Mouse (Mus musculus) liver, adult (tissue): ENCODE measurements around the gene Nfe2l1.

Experiments
- GATA4 ChIP-seq: IDR thresholded peaks from 2 replicates; pipeline ENCODE4 v1.6.1; 2014; ENCODE audit warnings: mild to moderate bottlenecking, low read length; ENCODE audit not compliant: insufficient replicate concordance

The Nfe2l1 gene

DNA sequence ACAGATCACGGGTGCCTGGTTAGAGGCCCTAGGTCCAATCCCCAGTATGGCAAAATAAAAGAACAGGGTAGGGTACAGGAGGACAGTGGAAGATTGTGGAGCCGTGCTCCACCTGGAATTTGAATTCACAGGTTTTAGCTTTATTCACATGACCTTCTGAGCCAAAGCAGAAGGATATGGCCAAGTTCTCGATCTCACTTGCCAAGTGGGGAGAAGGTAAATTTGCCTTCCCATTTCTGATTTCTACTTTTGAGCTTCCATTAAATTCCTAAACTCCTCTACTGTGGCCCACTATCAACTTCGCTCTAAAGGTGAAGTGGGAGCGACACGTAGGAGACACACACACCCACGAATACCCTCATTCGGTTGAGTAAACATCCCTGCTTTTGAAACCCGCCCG, 887 bp downstream of the Nfe2l1 start:
- no peak for TF ChIP-seq GATA4

- TF ChIP-seq GATA4, result no peak
Measured at GRCm38 (mm10) chr11:96827917-96828316, 1.9 kb downstream of the Nfe2l1 start.

GRCm38 (mm10) chr11:96827062-96827581, 2.6 kb downstream of the Nfe2l1 start:
- TF ChIP-seq GATA4, result no peak

DNA sequence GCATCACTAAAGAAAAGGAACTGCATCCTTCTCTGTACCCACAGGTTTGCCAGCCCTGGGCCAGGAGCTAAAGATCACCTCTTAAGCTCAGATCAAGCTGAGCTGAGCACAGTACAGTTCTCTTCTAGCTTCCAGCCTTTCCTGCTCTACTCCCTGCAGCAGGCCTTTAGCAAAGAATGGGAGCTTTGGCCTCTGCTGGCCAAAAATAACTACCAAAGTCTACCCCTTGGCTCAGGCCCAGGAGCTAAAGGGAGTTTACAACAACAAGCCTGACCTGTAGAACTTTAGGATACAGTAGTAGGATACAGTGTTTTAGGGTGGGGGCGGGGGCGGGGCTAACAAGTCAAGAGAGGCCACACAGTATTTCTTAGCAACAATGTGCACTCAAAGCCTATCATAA, 3.3 kb downstream of the Nfe2l1 start:
- no peak for TF ChIP-seq GATA4

DNA sequence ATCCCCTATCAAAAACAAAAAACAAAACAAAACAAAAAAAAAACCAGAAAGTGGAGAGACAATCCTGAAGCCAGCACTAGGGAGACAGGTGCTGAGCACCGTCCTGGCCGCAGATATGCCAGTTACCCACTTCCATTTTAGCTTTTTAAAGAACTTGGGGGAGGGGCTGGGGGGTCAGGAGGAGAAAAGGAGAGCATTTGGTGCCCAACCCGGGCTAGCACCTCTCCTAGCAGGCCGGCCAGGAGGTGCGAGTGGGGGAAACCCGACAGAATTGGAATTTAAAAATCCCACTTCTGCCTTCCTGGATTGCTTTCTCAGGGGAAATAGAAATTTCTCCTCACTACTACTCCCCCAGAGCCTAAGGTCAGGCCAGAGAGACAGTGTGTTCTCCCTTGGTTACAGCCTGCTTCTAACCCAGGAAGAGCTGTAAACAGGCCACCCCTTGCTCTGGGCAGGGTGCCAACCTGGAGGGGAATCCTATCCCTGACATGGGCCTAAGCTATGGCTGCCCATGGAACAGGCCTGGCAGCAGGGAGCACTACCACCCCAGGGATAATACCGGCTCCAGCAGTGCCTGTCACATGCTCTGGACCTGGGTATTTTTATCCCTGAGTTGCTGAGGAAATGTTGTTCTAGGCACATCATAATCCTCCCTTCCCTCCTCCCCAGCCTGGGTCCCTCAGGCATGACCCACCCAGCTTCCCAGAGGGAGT, 4.8 kb downstream of the Nfe2l1 start:
- TF ChIP-seq GATA4, result no peak

DNA sequence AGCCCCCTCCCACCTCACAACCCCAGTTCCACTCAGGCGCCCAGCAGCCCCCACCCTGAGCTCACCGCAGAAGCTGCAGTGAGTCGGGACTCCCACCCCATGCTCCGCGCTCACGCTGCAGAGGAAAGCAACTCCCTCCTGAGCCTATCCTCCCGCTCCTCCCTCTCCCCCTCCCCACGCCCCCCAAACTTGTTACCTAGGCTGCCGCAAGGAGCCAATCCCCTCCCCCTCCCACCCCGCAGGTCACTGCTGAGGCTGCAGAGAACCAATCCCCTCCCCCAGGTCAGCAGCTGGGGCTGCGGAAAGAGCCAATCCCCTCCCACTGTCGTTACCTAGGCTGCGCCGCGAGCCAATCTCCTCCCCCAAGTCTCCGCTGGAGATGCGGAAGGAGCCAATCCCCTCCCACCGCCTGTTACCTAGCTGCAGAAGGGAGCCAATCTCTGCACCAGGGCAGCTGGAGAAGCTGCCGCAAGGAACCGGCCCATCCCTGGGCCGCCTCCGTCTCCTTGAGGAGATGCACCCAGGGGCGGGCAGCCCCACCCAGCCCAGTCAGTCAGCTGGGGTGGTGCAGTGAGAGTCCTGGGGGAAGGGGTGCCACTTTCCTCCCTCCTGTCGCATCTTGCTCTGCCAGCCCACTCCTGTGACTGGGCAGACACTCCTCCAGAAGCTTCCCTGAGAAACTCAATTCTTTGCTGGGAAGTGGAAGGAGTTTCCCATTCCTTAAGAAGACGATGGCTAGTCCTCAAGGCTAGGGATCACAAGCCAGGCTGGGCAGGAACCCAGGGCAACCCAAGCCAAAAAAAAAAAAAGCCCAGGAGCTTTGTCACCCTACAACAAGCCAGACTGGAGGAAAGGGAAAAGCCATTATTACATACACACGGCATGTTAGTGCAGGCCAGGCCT, 5.6 kb downstream of the Nfe2l1 start:
- TF ChIP-seq GATA4, result no peak

- no peak for TF ChIP-seq GATA4
Measured at GRCm38 (mm10) chr11:96823471-96823837, 6.3 kb downstream of the Nfe2l1 start.

GRCm38 (mm10) chr11:96822675-96823470, 6.9 kb downstream of the Nfe2l1 start:
- TF ChIP-seq GATA4, result no peak

GRCm38 (mm10) chr11:96821956-96822355, 7.8 kb downstream of the Nfe2l1 start:
- TF ChIP-seq GATA4, result no peak

DNA sequence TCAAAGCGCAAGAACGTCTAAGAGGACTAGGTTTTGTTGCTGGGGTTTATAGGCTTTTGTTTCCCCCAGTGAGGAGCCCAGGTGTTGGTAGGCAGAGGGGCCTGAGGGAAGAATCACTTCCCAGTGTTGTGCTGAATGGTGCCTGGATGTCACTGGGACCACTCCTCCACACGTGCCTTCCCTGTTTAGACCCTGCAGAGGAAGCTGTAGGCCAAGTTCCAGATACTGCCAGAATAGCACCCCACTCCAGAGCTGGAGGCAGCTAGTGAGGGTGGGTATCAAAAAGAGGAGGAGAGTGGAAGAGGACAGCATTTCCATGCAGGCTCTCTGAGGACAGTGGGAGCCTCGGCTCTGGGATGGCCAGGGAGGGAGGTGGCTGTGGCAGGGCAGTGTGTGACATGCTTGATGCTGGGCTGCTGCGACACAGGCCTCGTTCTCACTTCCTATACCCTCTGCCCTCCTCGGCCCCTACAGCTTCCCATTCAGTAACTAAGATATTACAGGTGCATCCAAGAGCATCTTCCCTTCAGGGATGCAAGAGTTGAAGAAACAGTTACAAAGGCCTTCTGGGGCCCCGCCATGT, 11.5 kb downstream of the Nfe2l1 start:
- no peak for TF ChIP-seq GATA4

DNA sequence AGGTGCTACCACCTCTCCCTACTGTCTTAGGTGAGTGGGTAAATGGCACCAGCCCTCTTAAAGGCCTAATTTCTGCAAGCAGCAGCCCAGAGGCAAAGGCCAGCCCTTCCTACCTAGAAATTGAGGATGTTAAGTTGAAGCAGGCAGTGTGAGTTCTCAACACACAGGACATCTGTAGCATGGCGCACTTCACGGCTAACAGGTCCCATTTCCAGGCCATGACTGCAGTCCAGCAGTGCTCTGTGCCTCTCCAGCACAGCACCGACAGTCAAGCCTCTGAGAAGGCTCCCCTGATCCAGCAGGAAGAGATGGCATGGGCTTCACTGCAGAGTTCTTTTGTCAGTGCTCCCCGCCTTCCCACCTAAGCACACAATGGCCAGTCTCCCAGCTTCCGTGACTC, 12.8 kb downstream of the Nfe2l1 start:
- no peak for TF ChIP-seq GATA4

- TF ChIP-seq GATA4, result no peak
Measured at GRCm38 (mm10) chr11:96816494-96816893, 13.3 kb downstream of the Nfe2l1 start.

- TF ChIP-seq GATA4, result no peak
Measured at GRCm38 (mm10) chr11:96815895-96816294, 13.9 kb downstream of the Nfe2l1 start.

DNA sequence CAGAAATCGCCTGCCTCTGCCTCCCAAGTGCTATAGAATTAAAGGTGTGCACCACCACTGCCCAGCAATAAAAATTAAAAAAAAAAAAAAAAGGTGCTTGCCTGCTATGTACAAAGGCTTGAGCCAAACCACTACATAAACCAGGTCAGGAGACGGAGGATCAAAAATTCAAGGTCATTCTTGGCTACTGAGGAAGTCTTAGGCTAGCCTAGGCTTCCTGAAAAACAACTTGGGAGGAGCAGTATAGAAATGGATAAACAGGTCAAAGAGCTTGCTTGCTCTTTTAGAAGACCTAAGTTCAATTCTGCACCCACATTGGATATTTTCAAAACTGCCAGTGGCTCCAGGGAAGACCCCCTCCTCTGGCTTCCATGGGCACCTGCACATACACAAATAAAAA, 15.3 kb downstream of the Nfe2l1 start:
- no peak for TF ChIP-seq GATA4

DNA sequence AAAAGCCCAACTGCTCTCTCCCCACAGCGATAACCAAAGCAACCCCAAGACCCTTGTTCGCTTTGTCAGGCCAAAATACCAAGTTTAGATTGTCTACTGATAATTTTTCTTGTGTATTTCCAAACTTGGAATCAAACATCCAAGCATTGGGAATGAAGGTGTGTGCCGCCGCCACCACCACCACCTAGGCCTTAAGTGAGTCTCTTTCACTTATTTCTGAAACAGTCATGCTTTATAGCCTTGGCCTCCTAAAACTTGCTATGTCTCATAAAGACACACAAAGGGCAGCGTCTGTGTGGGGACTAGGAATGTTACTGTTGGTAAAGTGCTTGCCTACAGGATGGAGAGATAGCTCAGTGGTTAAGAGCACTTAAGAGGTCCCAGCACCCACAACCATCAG, 15.8 kb downstream of the Nfe2l1 start:
- TF ChIP-seq GATA4, result no peak
